Mouse (Mus musculus): ENCODE results near the gene 2810006K23Rik.
"Not testable (repeated sequence)": the region's sequence is repeated elsewhere in the genome, so short reads cannot be mapped to it uniquely, and the experiment has no call there.

2810006K23Rik gene

DNA sequence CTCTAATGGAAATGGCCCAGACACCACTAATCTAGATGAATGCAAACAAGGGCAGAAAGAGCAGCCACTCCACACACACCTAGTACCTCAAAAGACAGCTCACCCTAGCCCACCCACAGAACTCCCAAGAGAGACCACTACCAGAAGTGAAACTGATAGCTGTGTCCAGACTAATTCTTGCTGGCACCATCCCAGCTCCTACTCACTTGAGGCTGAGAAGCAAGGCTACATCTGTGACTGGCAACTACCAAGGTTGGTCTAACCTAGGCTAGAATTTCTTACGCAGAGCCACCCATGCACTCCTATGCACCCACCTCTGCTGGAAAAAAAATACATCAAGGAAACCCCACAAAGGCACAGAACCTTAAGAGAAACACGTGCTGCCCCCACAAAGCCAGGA is 22.5 kb downstream of the 2810006K23Rik start:
- DNase-seq = no peak

DNA sequence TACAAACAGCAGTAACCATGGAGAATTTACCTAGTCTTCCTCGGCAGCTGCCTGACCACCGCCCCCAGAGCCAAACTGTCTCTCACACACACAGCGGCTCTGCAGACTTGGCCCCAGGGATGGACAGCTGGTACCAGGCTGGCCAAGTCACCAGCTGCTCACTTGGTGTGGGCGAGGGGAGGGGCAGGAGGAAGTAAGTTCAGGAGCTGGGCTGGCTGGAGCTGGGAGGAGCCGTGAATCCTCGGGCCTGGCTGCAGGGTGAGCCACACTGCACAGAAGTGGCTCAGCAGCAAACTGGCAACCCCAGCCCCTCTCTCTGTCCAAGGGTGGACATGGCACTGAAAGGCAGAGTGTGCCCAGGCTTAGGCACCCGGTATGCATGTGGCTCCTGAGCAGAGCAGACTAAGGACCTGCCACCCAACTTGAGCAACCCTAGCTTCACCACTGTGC is 23.2 kb downstream of the 2810006K23Rik start:
- peak; percentile 65 for DNase-seq

DNA sequence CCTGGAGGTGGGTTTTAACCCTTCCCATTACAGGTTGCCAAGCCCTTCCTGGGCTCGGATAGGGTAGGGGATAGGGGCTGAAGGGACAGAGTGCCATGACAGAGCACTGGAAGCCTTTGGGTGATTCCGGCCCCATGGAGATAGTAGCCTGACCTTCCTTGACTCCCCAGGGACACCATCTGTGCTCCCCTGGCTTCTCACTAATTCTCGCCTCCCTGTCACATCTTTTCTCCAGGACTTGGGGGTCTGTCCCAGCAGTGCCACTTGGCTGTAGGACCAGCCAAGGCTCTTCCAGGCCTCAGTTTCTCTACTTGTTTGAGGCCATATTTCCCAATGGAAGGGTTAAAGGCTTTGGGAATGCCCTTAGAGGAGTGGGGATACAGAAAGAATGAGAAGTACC is 23.7 kb downstream of the 2810006K23Rik start:
- DNase-seq = no peak

- peak; percentile 81 for DNase-seq
Measured at GRCm38 (mm10) chr5:124352141-124352920, 24.4 kb downstream of the 2810006K23Rik start.

DNA sequence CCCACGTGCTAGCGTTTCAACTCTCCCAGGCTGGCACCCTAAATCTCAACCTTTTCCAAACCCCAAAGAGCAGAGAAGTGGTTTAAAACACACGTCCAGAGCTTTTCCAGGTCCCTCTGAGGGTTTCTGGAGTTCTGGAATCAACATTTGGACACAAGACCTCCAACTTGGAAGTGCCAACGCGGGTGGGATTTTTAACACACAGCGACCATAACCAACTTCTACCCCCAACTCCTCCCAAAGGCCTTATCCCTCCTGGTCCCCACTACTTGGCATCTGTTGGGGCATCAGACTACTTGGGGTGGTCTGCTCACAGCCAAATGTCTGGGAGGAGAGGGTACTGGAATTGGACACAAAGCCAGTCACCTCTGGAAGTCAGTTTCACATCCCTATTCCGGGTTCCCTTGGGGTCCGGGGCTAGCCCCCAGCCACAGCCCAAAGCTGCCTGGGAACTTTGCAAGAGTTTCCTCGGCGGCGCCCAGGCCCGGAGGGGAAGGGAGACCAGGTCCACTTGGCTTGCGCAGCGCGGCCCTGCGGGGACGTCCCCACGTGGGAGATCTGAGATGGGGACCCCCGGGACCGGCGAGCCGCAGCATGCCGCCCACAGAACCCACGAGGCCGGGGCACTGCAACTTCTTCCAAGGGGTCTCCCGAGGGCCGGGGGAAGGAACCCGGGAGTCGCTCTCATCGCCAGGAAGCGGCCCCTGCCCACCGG is 25.3 kb downstream of the 2810006K23Rik start:
- peak; percentile 46 for DNase-seq

- DNase-seq = peak; percentile 69
Measured at GRCm38 (mm10) chr5:124353726-124354547, 26.0 kb downstream of the 2810006K23Rik start.

- DNase-seq = peak; percentile 43
Measured at GRCm38 (mm10) chr5:124354574-124355424, 26.9 kb downstream of the 2810006K23Rik start.

GRCm38 (mm10) chr5:124355425-124355959 is 27.6 kb downstream of the 2810006K23Rik start:
- no peak for DNase-seq

- no peak for DNase-seq
Measured at GRCm38 (mm10) chr5:124356695-124357094, 28.8 kb downstream of the 2810006K23Rik start.

- no peak for DNase-seq
Measured at GRCm38 (mm10) chr5:124359641-124360040, 31.8 kb downstream of the 2810006K23Rik start.

DNA sequence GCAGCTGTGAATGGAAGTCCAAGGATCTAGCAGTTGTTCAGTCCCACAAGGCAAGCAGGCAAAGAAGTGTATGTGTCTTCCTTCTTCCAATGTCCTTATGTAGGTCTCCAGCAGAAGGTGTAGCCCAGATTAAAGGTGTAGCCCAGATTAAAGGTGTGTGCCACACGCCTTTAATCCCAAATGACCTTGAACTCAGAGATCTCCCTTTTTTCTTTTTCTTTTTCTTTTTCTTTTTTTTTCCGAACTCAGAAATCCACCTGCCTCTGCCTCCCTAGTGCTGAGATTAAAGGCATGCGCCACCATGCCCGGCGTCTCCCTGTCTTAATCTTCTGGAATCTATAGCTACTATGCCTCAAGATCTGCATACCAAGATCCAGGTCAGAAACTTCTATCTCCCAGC is 35.1 kb downstream of the 2810006K23Rik start, which contains the start of gene Cdk2ap1:
Gene Cdk2ap1, minus strand, starts transcription at position 101 of the 400 bp plus-strand sequence.
- not testable (repeated sequence) for DNase-seq

DNA sequence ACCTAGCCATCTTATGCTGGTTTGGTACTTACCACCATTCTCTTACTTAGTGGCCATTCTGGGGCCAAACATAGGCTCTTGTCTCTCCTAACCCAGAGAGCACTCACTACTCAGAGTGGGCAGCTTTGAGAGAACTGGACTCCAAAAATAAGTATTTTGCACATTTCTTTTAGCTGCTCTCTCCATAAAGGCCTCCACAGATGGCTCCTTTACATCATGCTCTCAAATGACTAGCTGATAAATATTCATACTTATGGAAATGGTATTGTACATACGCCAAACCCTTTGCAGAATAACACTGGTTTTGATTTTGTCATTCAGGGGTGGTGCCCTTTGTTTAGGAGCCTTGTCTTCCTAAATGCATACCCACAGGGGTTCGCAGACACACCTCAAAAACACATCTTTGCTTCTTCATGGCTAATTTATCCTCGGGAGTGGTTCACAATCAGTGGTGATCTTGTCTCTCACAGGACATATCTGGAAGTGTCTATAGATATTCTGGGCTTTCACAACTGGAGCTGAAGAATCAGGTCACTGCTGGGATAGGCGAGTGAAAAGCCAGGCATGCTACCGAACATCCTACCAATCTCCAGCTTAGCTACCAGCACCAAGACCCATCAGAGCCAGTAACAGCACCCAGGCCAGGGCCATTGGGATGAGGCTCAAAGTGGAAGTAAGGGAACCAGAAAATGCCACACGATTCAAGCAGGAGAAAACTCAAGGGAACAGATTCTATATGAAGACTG is 36.5 kb downstream of the 2810006K23Rik start:
- DNase-seq = no peak

DNA sequence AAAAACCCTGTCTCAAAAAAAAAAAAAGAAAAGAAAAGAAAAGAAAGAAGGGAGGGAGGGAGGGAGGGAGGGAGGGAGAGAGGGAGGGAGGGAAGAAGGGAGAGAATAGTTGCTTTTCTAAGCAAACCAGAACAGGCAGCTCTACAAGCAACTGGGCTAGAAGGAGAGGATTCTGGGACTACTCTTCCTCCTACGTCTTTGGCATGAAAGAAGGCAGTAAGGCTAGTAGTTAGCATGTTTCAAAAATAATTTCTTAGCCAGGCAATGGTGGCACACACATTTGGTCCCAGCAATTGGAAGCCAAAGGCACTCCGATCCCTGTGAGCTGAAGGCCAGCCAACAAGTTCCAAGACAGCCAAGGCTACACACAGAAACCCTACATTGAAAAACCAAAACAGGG is 37.9 kb downstream of the 2810006K23Rik start:
- DNase-seq = no peak

GRCm38 (mm10) chr5:124366721-124367120 is 38.8 kb downstream of the 2810006K23Rik start:
- no peak for DNase-seq

DNA sequence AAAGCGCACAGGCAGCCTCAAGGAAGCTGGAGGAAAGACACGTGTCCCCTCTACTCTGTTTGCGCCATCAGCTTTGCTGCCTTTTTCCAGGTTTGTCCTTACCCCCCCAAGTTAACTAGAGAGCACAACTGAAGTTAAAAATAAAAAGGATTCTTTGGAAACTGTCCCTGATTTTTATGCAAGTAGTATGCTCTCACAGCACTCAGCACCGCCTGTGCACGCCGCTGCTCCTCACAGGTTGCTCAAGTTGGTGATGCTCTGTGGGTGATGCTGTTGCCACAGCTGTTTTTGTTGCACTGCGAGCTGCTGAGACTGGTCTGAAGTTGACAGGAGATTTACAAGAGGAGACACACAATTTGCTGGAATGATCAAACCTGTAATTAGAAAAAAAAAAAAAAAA is 46.4 kb downstream of the 2810006K23Rik start:
- no peak for DNase-seq

DNA sequence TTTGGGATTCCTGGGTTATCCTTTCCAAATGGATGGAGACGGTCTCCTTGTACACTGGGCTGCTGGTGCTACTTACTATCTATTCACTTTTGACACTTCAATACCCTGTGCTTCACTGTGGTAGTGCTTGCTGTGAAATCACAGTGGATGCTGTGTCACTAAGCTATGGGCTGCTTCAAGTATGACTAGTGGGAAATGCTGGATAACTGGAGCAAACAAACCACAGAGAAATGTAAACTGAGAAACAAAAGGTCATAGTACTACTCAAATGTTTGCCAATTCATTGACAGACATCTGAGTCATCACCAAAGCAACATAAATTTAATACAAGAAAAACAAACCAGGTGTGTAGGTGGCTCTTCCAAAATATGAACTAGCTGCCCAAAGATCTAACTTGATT is 48.5 kb downstream of the 2810006K23Rik start:
- no peak for DNase-seq

- DNase-seq = no peak
Measured at GRCm38 (mm10) chr5:124377149-124377548, 49.3 kb downstream of the 2810006K23Rik start.

GRCm38 (mm10) chr5:124380121-124380520 is 52.2 kb downstream of the 2810006K23Rik start:
- DNase-seq = no peak

- peak; percentile 4 for DNase-seq
Measured at GRCm38 (mm10) chr5:124387932-124388331, 60.0 kb downstream of the 2810006K23Rik start.
